Mouse (Mus musculus) kidney, embryonic 16.5 days (tissue): ENCODE measurements around the gene Rapgef3. TPM values are rescaled to one million over a fixed set of nuclear protein-coding genes. Genes with fewer than 3 reads are reported as not detected.
A peak's percentile ranks its signal among the peaks of the same experiment; 100 is the strongest.

Source experiments
- ATAC-seq: fragments of 200-750 bp; cut with Nextera tagmentation; 2 replicates; pipeline ENCODE4 v1.8.0; 2017; ENCODE audit warnings: moderate TSS enrichment; ENCODE audit not compliant: low FRiP score, low TSS enrichment
- H3K27ac ChIP-seq: fragments of 300-500 bp; sonication (generic); 2 replicates; pipeline ENCODE4 v1.5.1; 2014; ENCODE audit warnings: low read length
- H3K27me3 ChIP-seq: fragments of 300-500 bp; sonication (generic); 2 replicates; pipeline ENCODE4 v1.6.1; 2014; ENCODE audit warnings: low read length, control low read depth, mixed read lengths; ENCODE audit not compliant: insufficient read depth
- H3K36me3 ChIP-seq: fragments of 300-500 bp; sonication (generic); 2 replicates; pipeline ENCODE4 v1.6.1; 2014; ENCODE audit warnings: low read length, control low read depth, mixed read lengths; ENCODE audit not compliant: insufficient read depth
- H3K4me1 ChIP-seq: fragments of 300-500 bp; sonication (generic); 2 replicates; pipeline ENCODE4 v1.6.1; 2014; ENCODE audit warnings: low read length, control low read depth, mixed read lengths; ENCODE audit not compliant: insufficient read depth
- H3K4me2 ChIP-seq: fragments of 300-500 bp; sonication (generic); replicated peaks from 2 replicates; pipeline ENCODE4 v1.6.1; 2014; ENCODE audit warnings: low read depth, low read length
- H3K4me3 ChIP-seq: fragments of 300-500 bp; sonication (generic); 2 replicates; pipeline ENCODE4 v1.5.1; 2014; ENCODE audit warnings: mild to moderate bottlenecking, low read length
- H3K9ac ChIP-seq: fragments of 300-500 bp; sonication (generic); replicated peaks from 2 replicates; pipeline ENCODE4 v1.6.1; 2014; ENCODE audit warnings: low read length
- H3K9me3 ChIP-seq: fragments of 300-500 bp; sonication (generic); 2 replicates; pipeline ENCODE4 v1.6.1; 2016; ENCODE audit warnings: low read length, control low read depth
- WGBS: fragments of 180-500 bp; shearing (Covaris S2); extraction: QIAGEN DNeasy Blood & Tissue Kit; methylation state at CpG from one replicate; pipeline ENCODE4 v1.1.7; 2014; 5-methylcytosine and 5-hydroxymethylcytosine counted together
- polyA plus RNA-seq: library from polyadenylated mRNA; unstranded; fragments of >200 nt; fragmentation: Nextera tagmentation; extraction: Ambion mirVana; gene quantifications from 2 replicates; pipeline ENCODE4 v1.2.1, GENCODE M21; 2015

The Rapgef3 gene
- polyA plus RNA-seq, 1 experiment from 2014 or later: 36.3 TPM

GRCm38 (mm10) chr15:97723536-97724345 is 44.0 kb downstream of the Rapgef3 start:
- 87% methylated on average over 6 of the region's 6 CpGs for WGBS
- Histone ChIP-seq H3K9me3 (no peaks in the 10 kb centered on the region), H3K9ac (no peak overlapping the region), H3K36me3 (no peaks in the 10 kb centered on the region), H3K27ac (no peak overlapping the region), H3K4me2 (no peak overlapping the region), H3K4me1 (peaks cover 18% of the 10 kb centered on the region), H3K4me3 (no peak overlapping the region), H3K27me3 (no peaks in the 10 kb centered on the region)
- no peak for ATAC-seq

- H3K9ac ChIP-seq: no peak overlapping the region
- no peaks in the 10 kb centered on the region for H3K27me3 ChIP-seq
- no peaks in the 10 kb centered on the region for H3K9me3 ChIP-seq
- no peak overlapping the region for H3K4me2 ChIP-seq
- ATAC-seq: peak; percentile 24; the same call in 1 of the 2 replicates
- H3K4me3 ChIP-seq: no peak overlapping the region
- 50% methylated on average over 15 of the region's 15 CpGs for WGBS
- H3K36me3 ChIP-seq: no peaks in the 10 kb centered on the region
- peaks cover 18% of the 10 kb centered on the region for H3K4me1 ChIP-seq
- H3K27ac ChIP-seq: 0 out of 2 replicates have a peak overlapping the region, but pooled peaks have one; percentile 9
Observed at GRCm38 (mm10) chr15:97721008-97721701, 46.6 kb downstream of the Rapgef3 start.

- Histone ChIP-seq H3K27me3 (no peaks in the 10 kb centered on the region), H3K36me3 (no peaks in the 10 kb centered on the region), H3K4me1 (peaks cover 18% of the 10 kb centered on the region), H3K4me2 (no peak overlapping the region), H3K4me3 (no peak overlapping the region), H3K27ac (peak overlapping the region; percentile 77), H3K9me3 (no peaks in the 10 kb centered on the region), H3K9ac (peak overlapping the region; percentile 18; the same call in 1 of the 2 replicates)
- no peak; the same call in 1 of the 2 replicates for ATAC-seq
- 68% methylated on average over 12 of the region's 12 CpGs for WGBS
Observed at GRCm38 (mm10) chr15:97720026-97720675, 47.6 kb downstream of the Rapgef3 start.

GRCm38 (mm10) chr15:97719494-97719893 is 48.3 kb downstream of the Rapgef3 start:
- Histone ChIP-seq H3K4me3 (no peak overlapping the region), H3K4me1 (peaks cover 18% of the 10 kb centered on the region), H3K27ac (peak overlapping the region; percentile 77; the same call in 1 of the 2 replicates), H3K4me2 (no peak overlapping the region), H3K27me3 (no peaks in the 10 kb centered on the region), H3K36me3 (no peaks in the 10 kb centered on the region), H3K9ac (no peak overlapping the region), H3K9me3 (no peaks in the 10 kb centered on the region)
- 86% methylated on average over 12 of the region's 12 CpGs for WGBS
- no peak for ATAC-seq

GRCm38 (mm10) chr15:97718535-97719155 is 49.1 kb downstream of the Rapgef3 start:
- Histone ChIP-seq H3K4me1 (peaks cover 18% of the 10 kb centered on the region), H3K27ac (no peak overlapping the region), H3K27me3 (no peaks in the 10 kb centered on the region), H3K9me3 (no peaks in the 10 kb centered on the region), H3K4me3 (no peak overlapping the region), H3K4me2 (no peak overlapping the region), H3K9ac (peak overlapping the region; percentile 7; the same call in 1 of the 2 replicates), H3K36me3 (no peaks in the 10 kb centered on the region)
- WGBS: 91% methylated on average over 8 of the region's 8 CpGs
- ATAC-seq: no peak

- Histone ChIP-seq H3K36me3 (no peaks in the 10 kb centered on the region), H3K9ac (peak overlapping the region; percentile 7), H3K4me2 (no peak overlapping the region), H3K9me3 (no peaks in the 10 kb centered on the region), H3K4me1 (peaks cover 18% of the 10 kb centered on the region), H3K27ac (no peak overlapping the region), H3K4me3 (no peak overlapping the region), H3K27me3 (no peaks in the 10 kb centered on the region)
- ATAC-seq: peak; percentile 53
- WGBS: 25% methylated on average over 12 of the region's 12 CpGs
Observed at GRCm38 (mm10) chr15:97717861-97718534, 49.8 kb downstream of the Rapgef3 start.

- Histone ChIP-seq H3K36me3 (no peaks in the 10 kb centered on the region), H3K27ac (no peak overlapping the region), H3K27me3 (no peaks in the 10 kb centered on the region), H3K9ac (no peak overlapping the region), H3K4me1 (peaks cover 18% of the 10 kb centered on the region), H3K9me3 (no peaks in the 10 kb centered on the region), H3K4me2 (no peak overlapping the region), H3K4me3 (no peak overlapping the region)
- ATAC-seq: no peak
- WGBS: 80% methylated on average over 11 of the region's 11 CpGs
Observed at GRCm38 (mm10) chr15:97716782-97717181, 51.0 kb downstream of the Rapgef3 start.

- H3K4me2 ChIP-seq: no peak overlapping the region
- H3K9me3 ChIP-seq: no peaks in the 10 kb centered on the region
- no peaks in the 10 kb centered on the region for H3K36me3 ChIP-seq
- H3K27me3 ChIP-seq: no peaks in the 10 kb centered on the region
- no peak overlapping the region for H3K27ac ChIP-seq
- no peak overlapping the region for H3K4me3 ChIP-seq
- H3K4me1 ChIP-seq: peaks cover 15% of the 10 kb centered on the region
- ATAC-seq: no peak
- WGBS: 100% methylated on average over 1 of the region's 1 CpGs
- H3K9ac ChIP-seq: no peak overlapping the region
Observed at GRCm38 (mm10) chr15:97715734-97716133, 52.0 kb downstream of the Rapgef3 start.

GRCm38 (mm10) chr15:97715083-97715482 is 52.7 kb downstream of the Rapgef3 start:
- Histone ChIP-seq H3K36me3 (no peaks in the 10 kb centered on the region), H3K9ac (no peak overlapping the region), H3K27ac (no peak overlapping the region), H3K4me2 (no peak overlapping the region), H3K4me3 (no peak overlapping the region), H3K27me3 (no peaks in the 10 kb centered on the region), H3K4me1 (peaks cover 8% of the 10 kb centered on the region), H3K9me3 (no peaks in the 10 kb centered on the region)
- ATAC-seq: no peak
- WGBS: 91% methylated on average over 8 of the region's 8 CpGs
